Mouse (Mus musculus) left cerebral cortex, adult 2 months (tissue): ENCODE measurements around the gene Cdh13. TPM values are rescaled to one million over a fixed set of nuclear protein-coding genes. Genes with fewer than 3 reads are reported as not detected.

ENCODE experiments used
- DNase-seq, 2 experiments: peaks; one replicate each; pipeline ENCODE4 v3.0.0; 2021 to 2022; ENCODE audit warnings: low spot score in 2 of 2, mixed read lengths in 1 of 2; ENCODE audit errors: extremely low spot score in 1 of 2
- H3K27ac ChIP-seq: fragments of 200-600 bp; 2 replicates; pipeline ENCODE4 v1.8.1; 2022
- H3K4me3 ChIP-seq: fragments of 200-600 bp; 2 replicates; pipeline ENCODE4 v1.8.1; 2022
- CTCF ChIP-seq: fragments of 200-600 bp; IDR thresholded peaks from 2 replicates; pipeline ENCODE4 v1.8.1; 2022; ENCODE audit warnings: antibody characterized with exemption, mild to moderate bottlenecking, moderate library complexity
- intact Hi-C: fragments of 180-260 bp; cut with DNase I; formaldehyde crosslinking; loops from one replicate; pipeline ENCODE4 v1.15.1; 2025
- total RNA-seq, 2 experiments: library from RNA; stranded (reverse); gene quantifications; 2 replicates each; pipeline ENCODE4 v1.2.3; 2021

Cdh13 gene
- total RNA-seq, 2 experiments from 2014 or later = 69.9 to 74.8 TPM

DNA sequence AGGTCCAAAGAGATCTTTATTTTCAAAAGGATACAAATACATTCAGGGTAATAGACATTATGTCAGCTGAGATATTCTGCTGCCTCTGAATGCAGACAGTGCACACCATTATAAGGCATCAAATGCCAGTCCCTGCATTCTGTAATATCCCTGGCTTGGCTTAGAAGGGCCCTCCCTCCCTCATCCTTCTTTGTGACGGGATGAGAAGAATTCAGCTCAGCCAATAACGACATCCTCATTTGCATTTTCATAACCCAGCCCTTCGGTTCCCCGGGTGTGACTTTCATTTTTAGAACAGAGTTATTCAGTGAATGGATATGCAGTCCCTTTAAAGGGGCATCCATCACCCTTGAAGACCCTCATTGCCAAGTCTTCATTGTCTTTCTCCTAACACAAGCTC, 205.2 kb downstream of the Cdh13 start:
- H3K4me3 ChIP-seq = peak overlapping the region; percentile 24; the same call in 1 of the 2 replicates
- H3K27ac ChIP-seq = no peak overlapping the region; the same call in 1 of the 2 replicates
- DNase-seq = no peak
- TF ChIP-seq CTCF = no peak
- intact Hi-C loops = no loop called here

GRCm38 (mm10) chr8:118502509-118502908, 219.0 kb downstream of the Cdh13 start:
- no peak for DNase-seq

GRCm38 (mm10) chr8:118509426-118509825, 225.9 kb downstream of the Cdh13 start:
- no peak overlapping the region for H3K27ac ChIP-seq
- H3K4me3 ChIP-seq = no peak overlapping the region
- no peak for DNase-seq
- TF ChIP-seq CTCF = no peak
- intact Hi-C loops = no loop called here

More at GRCm38 (mm10) chr8:118502509-118502908, 219.0 kb downstream of the Cdh13 start:
- Histone ChIP-seq H3K4me3 (no peak overlapping the region), H3K27ac (no peak overlapping the region)
- no peak for TF ChIP-seq CTCF
- intact Hi-C loops = no loop called here

DNA sequence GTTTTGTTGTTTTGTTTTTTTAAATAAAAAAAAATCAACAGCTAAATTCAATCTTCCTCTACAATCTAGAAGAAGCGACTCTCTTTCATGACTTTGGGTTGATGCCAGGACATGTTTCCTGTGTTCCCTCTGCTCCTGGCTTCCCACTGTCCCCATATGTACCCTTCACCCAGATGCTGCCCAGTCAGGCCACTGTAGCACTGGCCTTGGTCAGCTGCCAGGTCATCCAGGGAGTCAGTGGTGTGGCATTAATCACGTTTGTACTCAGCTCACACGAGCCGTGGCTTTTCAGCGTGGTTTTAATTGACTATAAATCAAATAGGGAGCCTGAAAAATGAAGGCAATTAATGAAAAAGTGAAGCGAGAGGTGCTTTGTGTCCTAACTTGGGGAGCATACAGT, 229.7 kb downstream of the Cdh13 start:
- no peak for DNase-seq
- no peak for TF ChIP-seq CTCF
- Histone ChIP-seq H3K27ac (no peak overlapping the region), H3K4me3 (no peak overlapping the region)
- intact Hi-C loops = no loop called here

DNA sequence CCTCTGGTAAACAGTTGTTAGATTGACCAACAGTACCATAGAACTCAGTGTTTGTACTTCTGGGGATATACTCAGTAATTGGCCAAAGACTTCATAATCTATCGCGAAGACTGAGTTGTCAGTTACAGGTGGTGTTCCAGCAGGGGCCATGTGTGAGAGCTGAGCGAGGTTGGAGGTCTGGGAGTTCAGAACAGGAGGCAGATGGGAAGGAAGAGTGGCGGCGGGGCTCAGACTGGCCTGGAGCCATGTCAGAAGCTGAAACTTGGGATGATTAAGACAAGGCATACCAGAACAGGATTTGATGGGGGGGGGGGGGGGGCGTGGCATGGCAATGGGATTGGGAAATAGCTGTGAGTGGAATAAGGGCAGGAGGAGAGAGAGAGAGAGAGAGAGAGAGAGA, 232.1 kb downstream of the Cdh13 start:
- Histone ChIP-seq H3K4me3 (no peak overlapping the region), H3K27ac (no peak overlapping the region)
- no peak for TF ChIP-seq CTCF
- DNase-seq = no peak
- intact Hi-C loops = no loop called here

DNA sequence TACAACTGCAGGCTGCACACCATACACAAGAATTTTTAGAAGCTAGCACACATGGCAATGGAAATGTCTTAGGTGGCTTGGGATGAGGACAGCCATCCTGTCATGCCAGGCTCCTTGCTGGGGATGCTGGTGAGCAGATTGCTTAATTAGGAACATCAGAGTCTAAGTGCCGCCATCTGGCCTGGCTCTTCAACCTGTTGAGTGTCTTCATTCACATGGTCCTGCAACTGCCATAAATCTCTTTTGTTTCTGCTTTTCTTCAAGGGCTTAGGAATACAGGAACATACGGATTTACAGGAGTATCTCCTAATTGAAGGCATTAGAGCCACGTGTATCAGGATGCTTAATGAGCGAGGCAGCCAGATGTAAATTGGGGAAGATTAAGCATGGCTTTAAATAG, 233.5 kb downstream of the Cdh13 start:
- no peak for DNase-seq
- TF ChIP-seq CTCF = no peak
- no peak overlapping the region for H3K4me3 ChIP-seq
- H3K27ac ChIP-seq = no peak overlapping the region
- intact Hi-C loops = no loop called here

- intact Hi-C loops = loop anchor here (1.0 kb wide), 1 partner anchor 206 kb away; no protein-coding TSS in a partner anchor
- H3K4me3 ChIP-seq = no peak overlapping the region
- peak in 1 of 2 experiments; percentile 35 for DNase-seq
- H3K27ac ChIP-seq = no peak overlapping the region
- peak; percentile 1; the same call in 1 of the 2 replicates for TF ChIP-seq CTCF
Measured at GRCm38 (mm10) chr8:118518030-118518741, 234.7 kb downstream of the Cdh13 start.

- no peak for TF ChIP-seq CTCF
- no peak for DNase-seq
- intact Hi-C loops = loop anchor here (1.0 kb wide), 1 partner anchor 206 kb away; no protein-coding TSS in a partner anchor
- H3K4me3 ChIP-seq = no peak overlapping the region
- H3K27ac ChIP-seq = no peak overlapping the region
Measured at GRCm38 (mm10) chr8:118518742-118519102, 235.2 kb downstream of the Cdh13 start.

DNA sequence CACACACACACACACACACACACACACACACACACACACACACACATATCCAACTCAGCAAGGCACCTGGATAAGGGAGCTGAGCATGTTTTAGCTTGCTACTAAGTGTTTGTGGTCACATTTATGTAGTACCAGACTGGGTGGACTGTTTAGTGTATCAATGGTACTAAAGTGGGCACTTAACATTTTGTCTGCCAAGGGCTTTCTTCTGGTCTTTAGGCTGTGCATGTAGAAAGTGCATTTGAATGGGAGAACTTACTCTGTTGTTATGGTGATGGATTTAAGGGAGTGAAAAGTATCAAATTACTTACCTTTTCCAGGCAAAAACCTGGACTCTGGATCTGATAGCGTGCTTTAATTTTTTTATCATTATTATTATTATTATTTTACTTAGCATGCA, 240.4 kb downstream of the Cdh13 start:
- no peak for DNase-seq
- no peak for TF ChIP-seq CTCF
- no peak overlapping the region for H3K4me3 ChIP-seq
- H3K27ac ChIP-seq = no peak overlapping the region
- intact Hi-C loops = loop anchor here (2.0 kb wide), 1 partner anchor 235 kb away; no protein-coding TSS in a partner anchor

- no peak for DNase-seq
- no peak for TF ChIP-seq CTCF
- Histone ChIP-seq H3K27ac (no peak overlapping the region), H3K4me3 (no peak overlapping the region)
- intact Hi-C loops = no loop called here
Measured at GRCm38 (mm10) chr8:118538816-118539558, 255.5 kb downstream of the Cdh13 start.

DNA sequence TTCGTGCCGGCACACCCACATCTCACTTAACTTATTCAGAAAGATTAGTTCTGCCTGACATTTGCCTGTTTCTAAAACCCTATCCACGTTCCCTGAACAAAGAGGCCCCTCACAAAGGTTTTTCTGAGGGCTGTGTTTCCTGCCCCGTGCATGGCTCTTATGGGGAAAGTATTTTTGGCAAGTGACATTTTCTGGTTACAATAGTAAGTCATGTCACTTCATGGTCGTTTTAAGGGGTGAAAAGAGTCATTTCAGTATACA, 256.0 kb downstream of the Cdh13 start:
- TF ChIP-seq CTCF = no peak
- no peak overlapping the region for H3K4me3 ChIP-seq
- intact Hi-C loops = no loop called here
- no peak overlapping the region for H3K27ac ChIP-seq
- DNase-seq = no peak

DNA sequence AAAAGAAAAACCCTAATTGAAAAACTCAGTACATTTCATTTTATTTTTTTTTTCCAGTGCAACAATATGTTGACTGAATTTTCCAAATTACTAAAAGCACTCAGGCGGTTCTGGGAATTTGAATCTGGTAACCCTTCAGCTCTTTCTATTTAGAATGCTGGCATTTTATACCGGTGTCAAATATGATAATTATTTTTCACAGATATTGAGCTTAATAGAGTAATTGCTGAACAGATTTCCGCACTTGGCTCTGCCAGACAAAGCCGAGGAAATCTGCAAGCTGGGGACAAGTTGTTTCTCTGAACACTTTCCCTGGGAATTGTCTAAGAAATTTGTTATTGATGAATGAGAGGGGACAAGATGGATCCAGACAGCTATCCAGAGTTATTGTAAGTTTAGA, 256.4 kb downstream of the Cdh13 start:
- Histone ChIP-seq H3K4me3 (no peak overlapping the region), H3K27ac (no peak overlapping the region)
- DNase-seq = no peak
- TF ChIP-seq CTCF = no peak
- intact Hi-C loops = no loop called here

DNA sequence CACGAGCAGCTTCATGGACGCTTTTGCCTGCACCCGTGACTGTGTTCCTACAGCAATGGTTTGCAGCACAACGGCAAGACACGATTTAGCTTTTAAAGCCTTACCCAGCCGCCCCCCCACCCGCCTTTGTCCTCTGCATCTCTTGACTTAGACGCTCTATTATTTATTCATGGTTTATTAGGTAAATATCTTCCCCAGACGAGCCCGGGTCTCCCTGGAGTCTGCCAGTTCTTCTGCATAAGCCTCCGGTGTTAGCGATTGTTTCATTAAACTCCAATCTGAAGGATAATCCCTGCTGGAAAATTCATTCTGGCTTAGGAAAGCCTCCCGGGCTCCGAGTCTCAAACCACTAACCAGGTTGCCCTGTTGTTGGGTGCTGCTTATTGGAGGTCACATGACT, 268.9 kb downstream of the Cdh13 start:
- intact Hi-C loops = no loop called here

More for the DNA sequence above, 268.9 kb downstream of the Cdh13 start:
- DNase-seq = no peak
- Histone ChIP-seq H3K4me3 (no peak overlapping the region), H3K27ac (no peak overlapping the region)
- TF ChIP-seq CTCF = no peak
